ENCODE assay signal across 8 mouse cellular contexts in genomic region chr2:132263421-132264265, GRCm38 (mm10). TPM values are rescaled to one million over a fixed set of nuclear protein-coding genes. Genes with fewer than 3 reads are reported as not detected.
DNase-seq lines count a peak whose midpoint lies in the region; ATAC-seq and TF ChIP-seq lines count a peak whose summit lies in the region.

No protein-coding gene starts in this region.

- ATAC-seq in erythroid progenitor cell, adult 5-6 weeks (replicated peaks; ENCODE audit: low FRiP score, poor library complexity, severe bottlenecking), result peak; percentile 31
- peak; percentile 22 for ATAC-seq in intestine, embryonic 16.5 days

- TF ChIP-seq POLR2A in small intestine, adult 2 months (IDR thresholded peaks at IDR 0.05; ENCODE audit: low read depth, low read length), result no peak

- H3K36me3 ChIP-seq in intestine, embryonic 16.5 days (ENCODE audit: control insufficient read depth, insufficient read depth, low read length), result no peaks in the 10 kb centered on the region
- no peaks in the 10 kb centered on the region for H3K36me3 ChIP-seq in small intestine, adult 2 months (ENCODE audit: control insufficient read depth, insufficient read depth, low read length)

- H3K9me3 ChIP-seq in intestine, embryonic 16.5 days (ENCODE audit: control insufficient read depth, low read length), result no peaks in the 10 kb centered on the region

- peaks cover 6% of the 10 kb centered on the region; the same call in 1 of the 2 replicates for H3K4me1 ChIP-seq in intestine, embryonic 16.5 days (ENCODE audit: control insufficient read depth, insufficient read depth, low read length)
- peaks cover 8% of the 10 kb centered on the region for H3K4me1 ChIP-seq in small intestine, adult 2 months (ENCODE audit: control insufficient read depth, insufficient read depth, insufficient read length, low read length)

- peak overlapping the region; percentile 90 for H3K4me3 ChIP-seq in intestine, embryonic 16.5 days (ENCODE audit: low read length)
- H3K4me3 ChIP-seq in small intestine, adult 2 months (ENCODE audit: low read depth, low read length), result peak overlapping the region; percentile 80

- H3K27me3 ChIP-seq in intestine, embryonic 16.5 days (replicated peaks; ENCODE audit: control insufficient read depth, insufficient read depth, low read length), result no peaks in the 10 kb centered on the region
- no peaks in the 10 kb centered on the region for H3K27me3 ChIP-seq in small intestine, adult 2 months (ENCODE audit: control insufficient read depth, insufficient read depth, low read length)

- peak overlapping the region; percentile 74 for H3K27ac ChIP-seq in intestine, embryonic 16.5 days (ENCODE audit: low read length)
- peak overlapping the region; percentile 48 for H3K27ac ChIP-seq in small intestine, adult 2 months (ENCODE audit: insufficient read depth, low read depth, low read length)

- DNase-seq in layer of hippocampus, postnatal 36 days, result peak; percentile 30 to 35
- DNase-seq in layer of hippocampus, adult 9-11 months, result no peak
- peak; percentile 20 to 38 for DNase-seq in adrenal gland, postnatal 36 days
- DNase-seq in lung, postnatal 10 days, result peak; percentile 36
- no peak for DNase-seq in urinary bladder, postnatal 10 days (ENCODE audit: low spot score)

- TF ChIP-seq CTCF in small intestine, adult 2 months (IDR thresholded peaks at IDR 0.05; ENCODE audit: extremely low read depth, insufficient read length, insufficient replicate concordance, low read depth, low read length), result no peak

- WGBS in intestine, embryonic 16.5 days, result 1% methylated on average over 39 of the region's 47 CpGs
- WGBS in small intestine, adult 2 months, result under 1% methylated on average over 47 of the region's 47 CpGs

- H3K9ac ChIP-seq in intestine, embryonic 16.5 days (ENCODE audit: low read depth, low read length), result peak overlapping the region; percentile 86

- peak overlapping the region; percentile 72 for H3K4me2 ChIP-seq in intestine, embryonic 16.5 days (ENCODE audit: low read depth, low read length)

RNA-seq across cellular contexts. Expression of gene Cds2, which starts 0.7 kb away (rescaled TPM):
- 100 to 1,000 TPM; 255 to 262 TPM for total RNA-seq in layer of hippocampus, postnatal 36 days (2021)
- 10 to 100 TPM; 71.2 to 73.3 TPM for total RNA-seq in adrenal gland, postnatal 36 days (2021)
- 12.6 and 16.2 TPM in 2 replicates for total RNA-seq in erythroid progenitor cell, adult 5-6 weeks (2015; ENCODE audit: low replicate concordance)
- total RNA-seq in erythroid progenitor cell, adult 5-6 weeks (2017; ENCODE audit: low replicate concordance), result 5.9 and 7.9 TPM in 2 replicates
- polyA plus RNA-seq in intestine, embryonic 16.5 days (2015; fragmentation: Nextera tagmentation; extraction: Ambion mirVana), result 17.4 and 20.5 TPM in 2 replicates
- 9.6 and 21.2 TPM in 2 replicates for polyA plus RNA-seq in small intestine, adult 2 months (2012; rRNA removed)

RNA-seq across cellular contexts. Expression of gene Pcna, which starts 10.5 kb away (rescaled TPM):
- 10 to 100 TPM; 47.3 to 52.9 TPM for total RNA-seq in layer of hippocampus, postnatal 36 days (2021)
- 100 to 1,000 TPM in 1 of 2 experiments, 10 to 100 TPM in 1; 96.5 to 111 TPM for total RNA-seq in adrenal gland, postnatal 36 days (2021)
- total RNA-seq in erythroid progenitor cell, adult 5-6 weeks (2015; ENCODE audit: low replicate concordance), result 898 and 1,003 TPM in 2 replicates
- total RNA-seq in erythroid progenitor cell, adult 5-6 weeks (2017; ENCODE audit: low replicate concordance), result 562 and 723 TPM in 2 replicates
- polyA plus RNA-seq in intestine, embryonic 16.5 days (2015; fragmentation: Nextera tagmentation; extraction: Ambion mirVana), result 189 and 217 TPM in 2 replicates
- 32.6 and 54.9 TPM in 2 replicates for polyA plus RNA-seq in small intestine, adult 2 months (2012; rRNA removed)

RNA-seq across cellular contexts. Expression of gene Tmem230, which starts 16.0 kb away (rescaled TPM):
- 10 to 100 TPM; 31.7 to 32.2 TPM for total RNA-seq in layer of hippocampus, postnatal 36 days (2021)
- total RNA-seq in adrenal gland, postnatal 36 days (2021), result 10 to 100 TPM; 42.7 to 48.1 TPM
- 19.7 and 28.8 TPM in 2 replicates for total RNA-seq in erythroid progenitor cell, adult 5-6 weeks (2015; ENCODE audit: low replicate concordance)
- total RNA-seq in erythroid progenitor cell, adult 5-6 weeks (2017; ENCODE audit: low replicate concordance), result 10.1 and 11.7 TPM in 2 replicates
- polyA plus RNA-seq in intestine, embryonic 16.5 days (2015; fragmentation: Nextera tagmentation; extraction: Ambion mirVana), result 46.1 and 48.4 TPM in 2 replicates
- 112 and 227 TPM in 2 replicates for polyA plus RNA-seq in small intestine, adult 2 months (2012; rRNA removed)

Comparison
In these comparisons a context has a peak if more than half of its experiments do, and no peak if none do; other contexts are left out.
1. DNase-seq: peak in layer of hippocampus, postnatal 36 days (2 of 2), adrenal gland, postnatal 36 days (2 of 2) and lung, postnatal 10 days (single experiment); none in layer of hippocampus, adult 9-11 months (single experiment) and urinary bladder, postnatal 10 days (single experiment).
2. RNA of gene Cds2, which starts 0.7 kb away (total RNA-seq): 255 to 262 TPM in layer of hippocampus, postnatal 36 days and 71.2 to 73.3 TPM in adrenal gland, postnatal 36 days; 5.9 to 16.2 TPM in erythroid progenitor cell, adult 5-6 weeks; every median in the first group is over 4 times any median in the second.
3. RNA of gene Pcna, which starts 10.5 kb away (total RNA-seq): 562 to 1,003 TPM in erythroid progenitor cell, adult 5-6 weeks; 96.5 to 111 TPM in adrenal gland, postnatal 36 days and 47.3 to 52.9 TPM in layer of hippocampus, postnatal 36 days; every median in the first group is over 4 times any median in the second.